Mouse (Mus musculus) myocyte (in vitro differentiated cells): ENCODE measurements around the gene Inhba.

Experiments used
- CEBPB ChIP-seq: IDR thresholded peaks from 2 replicates; pipeline ENCODE4 v1.6.1; 2011; ENCODE audit warnings: mild to moderate bottlenecking, moderate library complexity; ENCODE audit not compliant: poor library complexity, insufficient read depth, severe bottlenecking
- E2F4 ChIP-seq: IDR thresholded peaks from one replicate; pipeline ENCODE4 v1.6.1; 2011; ENCODE audit warnings: mild to moderate bottlenecking, control low read depth, moderate library complexity; ENCODE audit not compliant: insufficient read depth
- MAX ChIP-seq: IDR thresholded peaks from one replicate; pipeline ENCODE4 v1.6.1; 2011; ENCODE audit warnings: low read depth, mild to moderate bottlenecking, control low read depth
- MYOG ChIP-seq, 3 experiments: IDR thresholded peaks; one replicate each; pipeline ENCODE4 v1.6.1; 2011; ENCODE audit warnings: control low read depth in 2 of 3, low read depth in 2 of 3, mild to moderate bottlenecking in 2 of 3; ENCODE audit not compliant: insufficient read length in 2 of 3, control insufficient read depth in 1 of 3, insufficient read depth in 1 of 3
- POLR2A ChIP-seq: IDR thresholded peaks from one replicate; pipeline ENCODE4 v1.6.1; 2011; ENCODE audit warnings: low read depth, mild to moderate bottlenecking, control low read depth, moderate library complexity; ENCODE audit not compliant: insufficient read length
- POLR2AphosphoS2 ChIP-seq: IDR thresholded peaks from one replicate; pipeline ENCODE4 v1.6.1; 2011; ENCODE audit warnings: low read depth, control low read depth; ENCODE audit not compliant: insufficient read length
- SRF ChIP-seq: IDR thresholded peaks from one replicate; pipeline ENCODE4 v1.6.1; 2011; ENCODE audit warnings: low read depth; ENCODE audit not compliant: control insufficient read depth, insufficient read length

GRCm38 (mm10) chr13:16011372-16012242, at the start of gene Inhba:
- TF ChIP-seq POLR2A (no peak), SRF (no peak), POLR2AphosphoS2 (no peak), E2F4 (no peak), MYOG (IDR thresholded peaks at IDR 0.05; ENCODE audit: control insufficient read depth in 1 of 3, insufficient read depth in 1 of 3, insufficient read length in 2 of 3, low read depth in 2 of 3) (no peak), CEBPB (no peak), MAX (no peak)
